Comparison of ENCODE assay signal across 8 mouse cellular contexts in the genomic region with DNA sequence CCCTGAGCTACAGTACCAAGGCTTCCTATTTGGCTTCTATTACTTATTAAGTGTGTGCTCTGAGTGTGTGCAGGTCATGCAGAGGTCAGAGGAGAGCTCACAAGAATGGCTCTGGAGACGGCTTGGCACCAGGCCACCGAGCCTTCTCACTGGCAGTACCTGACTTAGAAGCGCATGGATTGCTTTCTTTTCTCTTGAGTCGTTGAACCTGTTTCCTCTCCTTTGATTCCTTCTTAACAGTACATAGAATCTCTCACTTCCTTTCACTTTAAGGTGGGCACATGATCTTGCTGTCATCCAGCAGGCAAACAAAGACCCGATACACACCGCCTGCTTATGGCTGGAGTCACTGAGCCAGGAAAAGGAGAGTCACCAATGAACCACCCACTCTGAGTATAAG.
A peak's percentile ranks its signal among the peaks of the same experiment; 100 is the strongest.
DNase-seq lines count a peak whose midpoint lies in the region; ATAC-seq lines count a peak whose summit lies in the region.
"Had no signal": no experiment of that assay in that cellular context is flagged by ENCODE, and none has a peak within 500 bp of the region (broad histone marks: within the 10 kb centered on the region; RNA-seq: fewer than 3 reads in every experiment).

No protein-coding gene starts in this region.

- 0 out of 2 replicates have a peak overlapping the region, but pooled peaks have one; percentile 19 for H3K4me2 ChIP-seq in intestine, embryonic 15.5 days (replicated peaks)
- H3K4me2 ChIP-seq: neural tube, embryonic 13.5 days had no signal

- H3K4me1 ChIP-seq in intestine, embryonic 15.5 days (replicated peaks) = peaks cover 6% of the 10 kb centered on the region; the same call in 1 of the 2 replicates

- 28% methylated on average over 6 of the region's 6 CpGs for WGBS in intestine, embryonic 15.5 days

- DNase-seq in adrenal gland, postnatal 14 days = peak; percentile 58
- DNase-seq in lung, postnatal 25 days (ENCODE audit: low spot score) = peak; percentile 63
- no peak for DNase-seq in frontal cortex, postnatal 10 days (ENCODE audit: low spot score in 2 of 2)

- no peak overlapping the region for H3K9ac ChIP-seq in intestine, embryonic 15.5 days
- H3K9ac ChIP-seq: neural tube, embryonic 13.5 days had no signal

- no peaks in the 10 kb centered on the region for H3K9me3 ChIP-seq in intestine, embryonic 15.5 days
- H3K9me3 ChIP-seq: neural tube, embryonic 13.5 days had no signal

- no peak overlapping the region for H3K27ac ChIP-seq in intestine, embryonic 15.5 days
- H3K27ac ChIP-seq: neural tube, embryonic 13.5 days had no signal

- no peaks in the 10 kb centered on the region for H3K36me3 ChIP-seq in intestine, embryonic 15.5 days
- H3K36me3 ChIP-seq: neural tube, embryonic 13.5 days had no signal

- H3K27me3 ChIP-seq in intestine, embryonic 15.5 days (replicated peaks) = no peaks in the 10 kb centered on the region
- H3K27me3 ChIP-seq: neural tube, embryonic 13.5 days had no signal

- peak; percentile 23 for ATAC-seq in CD4-positive, CD25-positive, alpha-beta regulatory T cell, adult 4 months
- peak; percentile 82 for ATAC-seq in intestine, embryonic 15.5 days
- ATAC-seq in megakaryocyte progenitor cell, adult 5-6 weeks (replicated peaks; ENCODE audit: poor library complexity) = no peak
- ATAC-seq in granulocyte monocyte progenitor cell, adult 5-6 weeks (replicated peaks; ENCODE audit: poor library complexity, severe bottlenecking) = no peak

- no peak overlapping the region for H3K4me3 ChIP-seq in intestine, embryonic 15.5 days (replicated peaks)
- H3K4me3 ChIP-seq: neural tube, embryonic 13.5 days had no signal

Comparison
In these comparisons a context has a peak if more than half of its experiments do, and no peak if none do; other contexts are left out.
1. ATAC-seq: peak in CD4-positive, CD25-positive, alpha-beta regulatory T cell, adult 4 months (single experiment) and intestine, embryonic 15.5 days (single experiment); none in megakaryocyte progenitor cell, adult 5-6 weeks (single experiment) and granulocyte monocyte progenitor cell, adult 5-6 weeks (single experiment).
2. DNase-seq: peak in adrenal gland, postnatal 14 days (single experiment) and lung, postnatal 25 days (single experiment); none in frontal cortex, postnatal 10 days (0 of 2).